ENCODE assay signal across 8 mouse cellular contexts in genomic region chr16:52031712-52032251, GRCm38 (mm10). TPM values are rescaled to one million over a fixed set of nuclear protein-coding genes. Genes with fewer than 3 reads are reported as not detected.
A peak's percentile ranks its signal among the peaks of the same experiment; 100 is the strongest.
DNase-seq lines count a peak whose midpoint lies in the region; ATAC-seq and TF ChIP-seq lines count a peak whose summit lies in the region.

No protein-coding gene starts in this region.

- TF ChIP-seq EP300 in lung, postnatal 0 days (IDR thresholded peaks at IDR 0.05): no peak

- H3K36me3 ChIP-seq in hindbrain, embryonic 11.5 days (ENCODE audit: control insufficient read depth, insufficient read depth, low read length): no peaks in the 10 kb centered on the region
- 0 out of 2 replicates have a peak, but pooled peaks cover 5% of the 10 kb centered on the region for H3K36me3 ChIP-seq in lung, postnatal 0 days (ENCODE audit: insufficient read depth, low read length)

- no peaks in the 10 kb centered on the region for H3K27me3 ChIP-seq in hindbrain, embryonic 11.5 days (ENCODE audit: control insufficient read depth, insufficient read depth, low read length)
- H3K27me3 ChIP-seq in lung, postnatal 0 days (replicated peaks; ENCODE audit: insufficient read depth, low read length): no peaks in the 10 kb centered on the region

- peak; percentile 79 for DNase-seq in MN1 (ENCODE audit: low spot score)
- DNase-seq in cerebellum, adult 9-10 months: peak; percentile 84
- DNase-seq in frontal cortex, adult 2 months (ENCODE audit: extremely low spot score in 1 of 2, low spot score in 1 of 2): peak; percentile 51 to 78
- DNase-seq in hindbrain, embryonic 11.5 days (ENCODE audit: low spot score): peak; percentile 82
- peak; percentile 90 to 93 for DNase-seq in layer of hippocampus, postnatal 10 days (ENCODE audit: low spot score in 2 of 2)
- peak; percentile 93 for DNase-seq in lung, postnatal 0 days (ENCODE audit: low spot score)
- DNase-seq in retina, adult 2 months (ENCODE audit: low read depth, low spot score): peak; percentile 44
- peak; percentile 69 to 71 for DNase-seq in thymus, postnatal 36 days

- H3K27ac ChIP-seq in hindbrain, embryonic 11.5 days (ENCODE audit: low read depth, low read length): peak overlapping the region; percentile 94
- peak overlapping the region; percentile 97 for H3K27ac ChIP-seq in lung, postnatal 0 days (ENCODE audit: low read length)

- WGBS in hindbrain, embryonic 11.5 days: 0% methylated on average over 35 of the region's 37 CpGs
- under 1% methylated on average over 31 of the region's 37 CpGs for WGBS in lung, postnatal 0 days

- H3K4me1 ChIP-seq in hindbrain, embryonic 11.5 days (replicated peaks; ENCODE audit: control insufficient read depth, insufficient read depth, low read length): no peaks in the 10 kb centered on the region
- peaks cover 15% of the 10 kb centered on the region; the same call in 1 of the 2 replicates for H3K4me1 ChIP-seq in lung, postnatal 0 days (ENCODE audit: insufficient read depth, low read depth, low read length)

- H3K4me3 ChIP-seq in hindbrain, embryonic 11.5 days (ENCODE audit: low read depth, low read length): peak overlapping the region; percentile 97
- H3K4me3 ChIP-seq in lung, postnatal 0 days (ENCODE audit: low read depth, low read length): peak overlapping the region; percentile 94

- ATAC-seq in hindbrain, embryonic 11.5 days (ENCODE audit: low FRiP score): peak; percentile 81
- peak; percentile 80 for ATAC-seq in lung, postnatal 0 days

- TF ChIP-seq CTCF in lung, postnatal 0 days (IDR thresholded peaks at IDR 0.05): no peak

- no peaks in the 10 kb centered on the region for H3K9me3 ChIP-seq in hindbrain, embryonic 11.5 days (ENCODE audit: control insufficient read depth, low read length)
- H3K9me3 ChIP-seq in lung, postnatal 0 days (ENCODE audit: low read length): no peaks in the 10 kb centered on the region

- peak overlapping the region; percentile 96 for H3K9ac ChIP-seq in hindbrain, embryonic 11.5 days (ENCODE audit: low read depth, low read length)
- H3K9ac ChIP-seq in lung, postnatal 0 days (replicated peaks; ENCODE audit: low read depth): peak overlapping the region; percentile 90

- H3K4me2 ChIP-seq in hindbrain, embryonic 11.5 days (replicated peaks; ENCODE audit: low read depth, low read length): peak overlapping the region; percentile 74
- H3K4me2 ChIP-seq in lung, postnatal 0 days (replicated peaks; ENCODE audit: low read depth, low read length): peak overlapping the region; percentile 68

RNA-seq across cellular contexts. Expression of gene Cblb, which starts 0.8 kb away (rescaled TPM):
- 9.0 and 9.4 TPM in 2 replicates for polyA plus RNA-seq in frontal cortex, adult 2 months (2012; rRNA removed)
- polyA plus RNA-seq in hindbrain, embryonic 11.5 days (2014; fragmentation: Nextera tagmentation; extraction: Ambion mirVana): 54.2 and 54.6 TPM in 2 replicates
- total RNA-seq in layer of hippocampus, postnatal 10 days (2021): 10 to 100 TPM; 28.0 to 31.3 TPM
- polyA plus RNA-seq in lung, postnatal 0 days (2015; fragmentation: Nextera tagmentation; extraction: Ambion mirVana): 8.4 and 8.7 TPM in 2 replicates

Comparison
In these comparisons a context has a peak if more than half of its experiments do, and no peak if none do; other contexts are left out.
1. Peak in every context shown above with its lines: DNase-seq, ATAC-seq, H3K4me3 ChIP-seq and H3K27ac ChIP-seq.